14 mouse cellular contexts compared by ENCODE assay signal in genomic region chr7:19416590-19416989, GRCm38 (mm10). TPM values are rescaled to one million over a fixed set of nuclear protein-coding genes. Genes with fewer than 3 reads are reported as not detected.
"Had no signal": no experiment of that assay in that cellular context is flagged by ENCODE, and none has a peak within 500 bp of the region (broad histone marks: within the 10 kb centered on the region; RNA-seq: fewer than 3 reads in every experiment).

No protein-coding gene starts in this region.

- H3K4me1 ChIP-seq: neural tube, embryonic 12.5 days had no signal

- H3K9me3 ChIP-seq: kidney, embryonic 15.5 days; limb, embryonic 15.5 days; lung, embryonic 15.5 days; midbrain, embryonic 15.5 days had no signal

- H3K9ac ChIP-seq: kidney, embryonic 15.5 days; limb, embryonic 15.5 days; liver, embryonic 13.5 days; liver, postnatal 0 days; lung, embryonic 15.5 days; midbrain, embryonic 15.5 days; neural tube, embryonic 12.5 days had no signal

- H3K4me2 ChIP-seq: kidney, embryonic 15.5 days; limb, embryonic 15.5 days; liver, embryonic 13.5 days; lung, embryonic 15.5 days; midbrain, embryonic 11.5 days; midbrain, embryonic 15.5 days; neural tube, embryonic 12.5 days had no signal

- H3K36me3 ChIP-seq: kidney, embryonic 15.5 days; limb, embryonic 15.5 days; liver, embryonic 13.5 days; lung, embryonic 15.5 days; midbrain, embryonic 15.5 days; neural tube, embryonic 12.5 days had no signal

- H3K4me3 ChIP-seq: kidney, embryonic 15.5 days; limb, embryonic 15.5 days; liver, embryonic 13.5 days; lung, embryonic 15.5 days; midbrain, embryonic 15.5 days; neural tube, embryonic 12.5 days had no signal

- H3K27ac ChIP-seq: kidney, embryonic 15.5 days; limb, embryonic 15.5 days; liver, embryonic 13.5 days; lung, embryonic 15.5 days; midbrain, embryonic 15.5 days; neural tube, embryonic 12.5 days had no signal

- ATAC-seq: liver, postnatal 0 days; midbrain, embryonic 15.5 days had no signal

- DNase-seq: kidney, adult 18-20 months; kidney, postnatal 14 days; liver, embryonic 13.5 days; liver, postnatal 0 days; thymus, adult 18-20 months; thymus, postnatal 25 days had no signal

RNA-seq across cellular contexts. Expression of gene Ckm, which starts 12.0 kb away (rescaled TPM):
- total RNA-seq: layer of hippocampus, postnatal 14 days; neutrophil, adult 5-6 weeks had no signal
- polyA plus RNA-seq: midbrain, embryonic 11.5 days; midbrain, embryonic 15.5 days had no signal

RNA-seq across cellular contexts. Expression of gene Exoc3l2, which starts 46.5 kb away (rescaled TPM):
- total RNA-seq: neutrophil, adult 5-6 weeks had no signal
